Mouse (Mus musculus) gastrocnemius, adult 2 months (tissue): ENCODE data around the gene Ikzf3. TPM values are rescaled to one million over a fixed set of nuclear protein-coding genes. Genes with fewer than 3 reads are reported as not detected.

Source experiments
- DNase-seq: peaks from one replicate; pipeline ENCODE4 v3.0.0; 2022
- H3K27ac ChIP-seq: fragments of 200-600 bp; 2 replicates; pipeline ENCODE4 v1.8.1; 2022; ENCODE audit warnings: mild to moderate bottlenecking
- H3K4me3 ChIP-seq: fragments of 200-600 bp; 2 replicates; pipeline ENCODE4 v1.8.1; 2022; ENCODE audit warnings: mild to moderate bottlenecking, moderate library complexity
- CTCF ChIP-seq: fragments of 200-600 bp; IDR thresholded peaks from 2 replicates; pipeline ENCODE4 v1.8.1; 2022; ENCODE audit warnings: antibody characterized with exemption, mild to moderate bottlenecking, moderate library complexity
- intact Hi-C: fragments of 180-260 bp; cut with DNase I; formaldehyde crosslinking; loops from one replicate; pipeline ENCODE4 v1.15.1; 2025
- total RNA-seq, 2 experiments: library from RNA; stranded (reverse); gene quantifications; 2 replicates each; pipeline ENCODE4 v1.2.3; 2021

The Ikzf3 gene
- total RNA-seq, 2 experiments from 2014 or later, result 0.22 TPM; not detected in 1

GRCm38 (mm10) chr11:98457367-98458120, 88.3 kb downstream of the Ikzf3 start:
- Histone ChIP-seq H3K4me3 (peak overlapping the region; percentile 74), H3K27ac (peak overlapping the region; percentile 51)
- TF ChIP-seq CTCF, result peak; percentile 77
- intact Hi-C loops, result loop anchor here (1.0 to 5.0 kb wide), 3 partner anchors 45 to 192 kb away; partner anchors contain the start of gene Erbb2
- DNase-seq, result peak; percentile 90

GRCm38 (mm10) chr11:98456945-98457344, 88.9 kb downstream of the Ikzf3 start:
- intact Hi-C loops, result loop anchor here (1.0 to 5.0 kb wide), 3 partner anchors 45 to 192 kb away; partner anchors contain the start of gene Erbb2
- Histone ChIP-seq H3K27ac (no peak overlapping the region), H3K4me3 (peak overlapping the region; percentile 74)
- no peak for DNase-seq
- TF ChIP-seq CTCF, result no peak

- intact Hi-C loops, result loop anchor here (5.0 kb wide), 2 partner anchors 44 to 114 kb away; partner anchors contain the start of gene Erbb2
- TF ChIP-seq CTCF, result no peak
- no peak overlapping the region for H3K27ac ChIP-seq
- no peak for DNase-seq
- H3K4me3 ChIP-seq, result no peak overlapping the region
These were observed 89.3 kb downstream of the Ikzf3 start for GRCm38 (mm10) chr11:98456545-98456944.

GRCm38 (mm10) chr11:98455484-98455883, 90.3 kb downstream of the Ikzf3 start:
- intact Hi-C loops, result loop anchor here (5.0 kb wide), 2 partner anchors 43 to 113 kb away; partner anchors contain the start of gene Erbb2
- no peak for TF ChIP-seq CTCF

GRCm38 (mm10) chr11:98449921-98450771, 95.7 kb downstream of the Ikzf3 start:
- no peak for DNase-seq
- no peak overlapping the region for H3K27ac ChIP-seq
- no peak overlapping the region for H3K4me3 ChIP-seq
- intact Hi-C loops, result no loop called here
- no peak for TF ChIP-seq CTCF

More at GRCm38 (mm10) chr11:98455484-98455883, 90.3 kb downstream of the Ikzf3 start:
- H3K27ac ChIP-seq, result no peak overlapping the region
- H3K4me3 ChIP-seq, result no peak overlapping the region
- DNase-seq, result no peak

GRCm38 (mm10) chr11:98449419-98449818, 96.4 kb downstream of the Ikzf3 start:
- intact Hi-C loops, result no loop called here
- Histone ChIP-seq H3K27ac (peak overlapping the region; percentile 69; the same call in 1 of the 2 replicates), H3K4me3 (no peak overlapping the region)
- TF ChIP-seq CTCF, result no peak
- no peak for DNase-seq

- Histone ChIP-seq H3K4me3 (peak overlapping the region; percentile 35), H3K27ac (peak overlapping the region; percentile 69)
- intact Hi-C loops, result no loop called here
- DNase-seq, result no peak
- TF ChIP-seq CTCF, result no peak
These were observed 97.5 kb downstream of the Ikzf3 start for GRCm38 (mm10) chr11:98448191-98448790.

GRCm38 (mm10) chr11:98447475-98447834, 98.4 kb downstream of the Ikzf3 start:
- TF ChIP-seq CTCF, result no peak
- no peak overlapping the region for H3K27ac ChIP-seq
- DNase-seq, result no peak
- intact Hi-C loops, result no loop called here
- H3K4me3 ChIP-seq, result no peak overlapping the region

GRCm38 (mm10) chr11:98446562-98447474, 99.0 kb downstream of the Ikzf3 start:
- Histone ChIP-seq H3K4me3 (peak overlapping the region; percentile 9), H3K27ac (no peak overlapping the region)
- intact Hi-C loops, result no loop called here
- DNase-seq, result peak; percentile 25
- TF ChIP-seq CTCF, result no peak

GRCm38 (mm10) chr11:98446213-98446561, 99.6 kb downstream of the Ikzf3 start, which contains the start of gene Grb7:
Gene Grb7 (plus strand): TSS chr11:98446394.
- peak within 1 kb of the TSS; percentile 9 for H3K4me3 ChIP-seq

GRCm38 (mm10) chr11:98445679-98446078, 100.2 kb downstream of the Ikzf3 start:
- DNase-seq, result no peak

More at GRCm38 (mm10) chr11:98446213-98446561, 99.6 kb downstream of the Ikzf3 start, which contains the start of gene Grb7:
- no peak within 1 kb of the TSS for H3K27ac ChIP-seq
- TF ChIP-seq CTCF, result no peak
- intact Hi-C loops, result no loop called here
- DNase-seq, result no peak

GRCm38 (mm10) chr11:98445238-98445637, 100.6 kb downstream of the Ikzf3 start:
- no peak for DNase-seq
- intact Hi-C loops, result no loop called here
- TF ChIP-seq CTCF, result no peak
- Histone ChIP-seq H3K4me3 (no peak overlapping the region), H3K27ac (no peak overlapping the region)

More at GRCm38 (mm10) chr11:98445679-98446078, 100.2 kb downstream of the Ikzf3 start:
- Histone ChIP-seq H3K27ac (no peak overlapping the region), H3K4me3 (no peak overlapping the region)
- no peak for TF ChIP-seq CTCF
- intact Hi-C loops, result no loop called here
